Mouse (Mus musculus): Measurements from ENCODE around the gene Arl4a.

Arl4a gene

DNA sequence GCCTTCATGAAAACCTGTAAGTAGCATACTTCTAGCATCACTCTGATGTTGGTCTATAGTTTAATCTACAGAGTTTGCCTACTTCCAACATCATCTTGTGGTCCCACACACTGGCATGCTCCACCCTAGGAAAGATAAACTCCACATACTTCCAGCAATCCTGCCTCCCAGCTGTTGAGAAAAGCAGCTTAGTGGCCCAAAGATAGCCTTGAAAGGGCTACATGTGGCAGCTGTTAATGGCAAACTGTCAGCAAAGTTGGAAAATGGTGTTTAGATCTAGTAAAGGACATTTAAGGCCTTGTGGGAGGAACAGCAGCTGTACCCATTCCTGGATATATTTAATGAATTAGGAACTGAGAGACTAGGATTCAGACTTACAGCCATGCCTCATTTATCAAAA, 68.3 kb downstream of the Arl4a start:
- in situ Hi-C loops (cut with MboI; ENCODE audit: low sequenced_read_pairs), result no loop called here

DNA sequence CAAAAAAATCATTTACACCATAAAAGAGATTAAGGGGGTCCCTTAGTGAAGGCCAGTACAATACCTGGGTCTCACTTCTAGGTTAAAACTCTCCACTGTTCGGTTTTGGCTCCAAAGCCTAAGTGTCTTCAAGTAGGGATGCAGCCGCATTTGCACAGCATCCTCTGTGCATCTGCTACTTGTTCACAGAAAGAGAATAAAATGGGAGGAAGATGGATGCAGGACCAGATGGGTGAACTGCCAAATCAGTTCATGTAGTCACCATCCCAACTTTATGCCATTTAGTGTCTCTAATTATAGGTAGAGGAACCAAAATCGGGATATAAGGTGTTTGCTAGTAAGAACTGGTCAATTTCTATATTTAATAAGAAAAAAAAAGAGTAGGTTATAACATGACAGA, 69.7 kb downstream of the Arl4a start:
- in situ Hi-C loops (cut with MboI; ENCODE audit: low sequenced_read_pairs), result no loop called here

DNA sequence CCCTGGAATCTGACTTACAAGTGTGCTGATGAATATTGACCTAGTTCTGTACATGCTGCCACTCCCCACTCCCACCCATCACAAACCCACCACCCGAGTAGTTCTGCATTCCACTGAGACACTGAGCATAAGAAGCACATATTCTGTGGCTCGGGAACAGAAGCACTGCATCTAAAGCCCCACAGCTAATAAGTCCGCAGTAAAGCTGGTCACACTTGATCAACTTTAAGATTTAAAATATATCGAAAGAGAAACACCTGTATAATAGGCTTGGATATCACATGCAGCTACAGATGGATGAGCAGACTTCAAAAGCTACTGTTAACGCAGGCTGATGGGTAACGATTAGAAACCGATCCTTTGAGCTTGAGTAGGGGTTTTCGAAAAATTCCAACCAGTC, 78.7 kb downstream of the Arl4a start:
- in situ Hi-C loops (cut with MboI; ENCODE audit: low sequenced_read_pairs), result no loop called here

DNA sequence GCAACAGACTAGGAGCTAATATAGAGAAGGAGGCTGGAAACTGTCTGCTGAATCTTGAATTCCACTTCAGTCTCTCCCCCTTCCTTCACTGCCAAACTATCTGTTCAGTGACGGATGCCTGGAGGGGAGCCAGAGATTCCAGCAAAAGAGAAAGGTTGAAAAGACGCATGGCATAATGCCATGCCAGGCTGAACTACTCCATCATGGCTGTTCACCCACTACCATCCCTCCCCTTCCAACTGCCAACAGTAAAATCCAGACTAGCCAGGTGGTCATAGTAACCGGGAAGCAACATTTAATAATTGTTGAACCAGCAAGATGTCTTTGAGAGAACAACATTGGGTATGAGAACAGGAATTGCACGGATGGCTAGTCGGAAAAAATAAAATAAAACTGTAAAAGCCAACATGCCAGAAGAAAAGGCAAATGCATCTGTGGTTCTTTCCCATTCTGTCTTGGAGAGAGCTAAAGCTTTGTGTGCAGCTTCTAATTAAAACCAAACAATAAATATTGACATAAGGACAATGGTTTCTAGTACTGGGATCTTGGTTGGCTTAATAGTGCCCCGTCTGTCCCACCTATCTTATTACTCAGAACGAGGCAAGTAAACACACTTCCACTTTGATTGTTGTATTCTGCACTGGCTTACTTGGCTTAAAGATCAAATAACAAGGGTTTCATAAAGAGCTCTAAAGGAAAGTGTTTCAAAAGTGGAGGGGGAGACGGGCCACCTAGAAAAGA, 79.7 kb downstream of the Arl4a start:
- in situ Hi-C loops (cut with MboI; ENCODE audit: low sequenced_read_pairs), result no loop called here

DNA sequence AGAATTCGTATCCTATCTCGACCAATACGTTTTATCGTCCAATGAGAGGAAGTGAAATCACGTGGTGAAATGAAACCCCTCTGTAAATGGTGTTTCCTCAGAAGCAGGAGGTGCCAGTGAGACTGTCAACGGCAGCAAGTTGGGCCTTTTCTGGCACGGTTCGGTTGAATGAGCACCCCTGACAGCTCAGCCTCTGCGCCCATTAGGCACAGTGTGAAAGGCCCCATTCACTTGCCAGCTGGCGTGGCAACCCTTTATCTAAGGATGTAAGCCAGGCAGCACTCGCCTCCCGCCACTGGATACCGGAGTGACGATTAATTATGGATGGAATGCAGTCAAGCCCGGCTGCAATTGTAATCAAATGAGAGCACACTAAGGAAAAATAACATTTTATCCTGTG, 81.4 kb downstream of the Arl4a start:
- in situ Hi-C loops (cut with MboI; ENCODE audit: low sequenced_read_pairs), result no loop called here
